Mouse (Mus musculus) C2C12 (cell line): ENCODE results near the gene Gm45618.

Experiments used
- CEBPB ChIP-seq: IDR thresholded peaks from one replicate; pipeline ENCODE4 v1.6.1; 2011; ENCODE audit warnings: low read depth, mild to moderate bottlenecking, control low read depth, moderate library complexity
- CTCF ChIP-seq: IDR thresholded peaks from one replicate; pipeline ENCODE4 v1.5.1; 2011; ENCODE audit not compliant: control insufficient read depth, insufficient read depth, insufficient read length
- FOSL1 ChIP-seq: IDR thresholded peaks from one replicate; pipeline ENCODE4 v1.8.0; 2011; ENCODE audit warnings: mild to moderate bottlenecking, low read length; ENCODE audit not compliant: poor library complexity, insufficient read depth, severe bottlenecking
- MAX ChIP-seq: IDR thresholded peaks from one replicate; pipeline ENCODE4 v1.6.1; 2011; ENCODE audit warnings: mild to moderate bottlenecking, control low read depth
- MYOD1 ChIP-seq: IDR thresholded peaks from one replicate; pipeline ENCODE4 v1.6.1; 2011; ENCODE audit warnings: low read depth; ENCODE audit not compliant: control insufficient read depth, insufficient read length
- MYOG ChIP-seq: IDR thresholded peaks from one replicate; pipeline ENCODE4 v1.6.1; 2011; ENCODE audit not compliant: control insufficient read depth, insufficient read length; ENCODE audit errors: extremely low read depth
- USF1 ChIP-seq: IDR thresholded peaks from one replicate; pipeline ENCODE4 v1.6.1; 2011; ENCODE audit warnings: low read depth, mild to moderate bottlenecking, control low read depth, moderate library complexity

DNA sequence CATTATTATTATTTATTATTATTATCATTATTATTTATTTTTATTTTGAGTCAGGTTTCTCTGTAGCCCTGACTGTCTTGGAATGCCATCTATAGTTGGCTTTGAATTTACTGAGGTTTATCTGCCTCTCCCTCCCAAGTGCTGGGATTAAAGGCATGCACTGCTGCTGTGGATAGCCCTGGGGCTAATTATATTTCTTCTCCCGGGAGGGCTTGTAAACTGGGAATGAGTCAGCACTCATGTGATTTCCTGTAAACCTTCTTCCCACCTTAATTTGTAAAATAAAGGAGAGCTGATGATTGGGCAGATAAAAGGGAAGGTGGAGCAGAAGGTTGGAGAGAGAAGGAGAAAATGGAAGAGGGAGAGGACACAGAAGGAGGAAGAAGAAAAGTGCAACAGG, 20.2 kb upstream of the Gm45618 start:
- TF ChIP-seq CTCF (no peak), MAX (no peak), USF1 (no peak), MYOD1 (no peak), CEBPB (no peak), MYOG (no peak), FOSL1 (no peak)
